Mouse (Mus musculus): Measurements from ENCODE around the gene Ldb2. TPM values are rescaled to one million over a fixed set of nuclear protein-coding genes. Genes with fewer than 3 reads are reported as not detected.
A peak's percentile ranks its signal among the peaks of the same experiment; 100 is the strongest.

Gene Ldb2
- polyA plus RNA-seq, 1 experiment from 2014 or later = 14.5 TPM

- no peak for ATAC-seq (ENCODE audit: extremely low read depth, insufficient number of reproducible peaks, low FRiP score, low TSS enrichment)
Measured at GRCm38 (mm10) chr5:44538687-44539086, 260.8 kb downstream of the Ldb2 start.

DNA sequence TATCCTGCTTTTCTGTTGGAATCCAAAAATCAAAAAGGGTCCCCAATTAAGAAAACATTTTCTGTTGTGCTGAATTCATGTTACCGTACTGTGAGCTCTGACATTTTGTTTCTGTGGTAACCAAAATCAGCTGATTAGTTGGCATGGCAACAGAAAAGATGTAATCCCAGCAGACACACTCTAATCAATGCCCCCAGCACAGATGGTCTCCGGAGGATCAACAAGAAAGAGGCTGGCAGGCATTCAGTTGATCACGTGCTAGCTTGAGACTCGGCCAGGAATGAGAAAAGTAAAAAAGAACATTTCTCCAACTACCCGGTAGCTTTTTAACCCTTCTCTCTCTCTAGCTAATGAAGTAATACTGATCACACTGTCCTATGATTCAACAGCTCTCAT lies 261.5 kb downstream of the Ldb2 start:
- ATAC-seq (ENCODE audit: extremely low read depth, insufficient number of reproducible peaks, low FRiP score, low TSS enrichment) = no peak
- Histone ChIP-seq H3K4me1 (no peaks in the 10 kb centered on the region), H3K9ac (no peak overlapping the region), H3K4me2 (no peak overlapping the region), H3K27ac (replicated peaks) (no peak overlapping the region), H3K9me3 (no peaks in the 10 kb centered on the region), H3K4me3 (no peak overlapping the region), H3K36me3 (no peaks in the 10 kb centered on the region), H3K27me3 (replicated peaks) (no peaks in the 10 kb centered on the region; the same call in 1 of the 2 replicates)
- 35% methylated on average over 5 of the region's 5 CpGs for WGBS

More at GRCm38 (mm10) chr5:44538687-44539086, 260.8 kb downstream of the Ldb2 start:
- no peak overlapping the region for H3K4me3 ChIP-seq
- H3K9me3 ChIP-seq = no peaks in the 10 kb centered on the region
- no peak overlapping the region for H3K27ac ChIP-seq (replicated peaks)
- H3K36me3 ChIP-seq = no peaks in the 10 kb centered on the region
- 75% methylated on average over 2 of the region's 2 CpGs for WGBS
- H3K4me1 ChIP-seq = no peaks in the 10 kb centered on the region
- H3K27me3 ChIP-seq (replicated peaks) = no peaks in the 10 kb centered on the region; the same call in 1 of the 2 replicates
- H3K4me2 ChIP-seq = no peak overlapping the region
- no peak overlapping the region for H3K9ac ChIP-seq

DNA sequence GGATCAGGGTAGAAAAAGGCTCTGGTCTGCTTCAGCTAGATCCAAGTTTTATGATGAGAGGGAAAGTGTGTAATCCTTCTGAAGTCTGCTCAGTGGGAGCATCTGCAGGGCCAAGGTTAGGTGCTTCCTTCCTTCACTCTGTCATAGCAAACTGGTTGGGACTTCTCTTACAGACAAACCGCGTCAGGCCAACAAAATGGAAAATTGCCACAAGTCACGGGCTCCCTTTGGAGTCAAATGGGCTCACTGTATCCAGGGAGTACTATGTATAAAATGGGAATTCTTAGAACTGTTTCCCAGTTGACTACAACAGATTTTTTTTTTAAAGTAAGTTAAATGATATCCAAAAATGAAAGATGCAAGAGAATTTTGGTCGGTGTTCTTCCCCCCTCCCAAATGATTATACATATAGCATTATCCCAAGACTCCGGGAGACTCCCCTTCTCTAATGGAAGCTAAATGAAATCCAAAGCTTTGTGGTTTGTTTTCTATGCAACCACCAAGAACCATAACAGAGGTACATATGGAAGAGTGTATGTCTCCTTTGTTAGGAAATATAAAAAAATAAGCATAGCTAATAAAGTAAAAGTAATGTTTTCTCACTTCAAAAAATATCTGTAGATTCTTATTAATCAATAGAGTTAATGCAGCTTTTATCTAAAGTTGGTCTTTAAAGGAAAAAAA lies 262.0 kb downstream of the Ldb2 start:
- 82% methylated on average over 5 of the region's 5 CpGs for WGBS
- ATAC-seq (ENCODE audit: extremely low read depth, insufficient number of reproducible peaks, low FRiP score, low TSS enrichment) = no peak
- H3K4me1 ChIP-seq = no peaks in the 10 kb centered on the region

GRCm38 (mm10) chr5:44529466-44529865 lies 270.0 kb downstream of the Ldb2 start:
- H3K36me3 ChIP-seq = no peaks in the 10 kb centered on the region
- WGBS = 52% methylated on average over 3 of the region's 3 CpGs
- no peak for ATAC-seq (ENCODE audit: extremely low read depth, insufficient number of reproducible peaks, low FRiP score, low TSS enrichment)

More for the DNA sequence above, 262.0 kb downstream of the Ldb2 start:
- Histone ChIP-seq H3K27ac (replicated peaks) (no peak overlapping the region), H3K36me3 (no peaks in the 10 kb centered on the region), H3K4me2 (no peak overlapping the region), H3K9ac (no peak overlapping the region), H3K4me3 (no peak overlapping the region), H3K9me3 (no peaks in the 10 kb centered on the region), H3K27me3 (replicated peaks) (no peaks in the 10 kb centered on the region; the same call in 1 of the 2 replicates)

GRCm38 (mm10) chr5:44529001-44529400 lies 270.5 kb downstream of the Ldb2 start:
- H3K9me3 ChIP-seq = no peaks in the 10 kb centered on the region
- WGBS = 37% methylated on average over 1 of the region's 1 CpGs
- ATAC-seq (ENCODE audit: extremely low read depth, insufficient number of reproducible peaks, low FRiP score, low TSS enrichment) = no peak

More at GRCm38 (mm10) chr5:44529466-44529865, 270.0 kb downstream of the Ldb2 start:
- Histone ChIP-seq H3K4me3 (no peak overlapping the region), H3K27me3 (replicated peaks) (peaks cover 12% of the 10 kb centered on the region; the same call in 1 of the 2 replicates), H3K4me1 (peaks cover 13% of the 10 kb centered on the region), H3K9me3 (no peaks in the 10 kb centered on the region), H3K9ac (no peak overlapping the region), H3K27ac (replicated peaks) (no peak overlapping the region), H3K4me2 (no peak overlapping the region)

DNA sequence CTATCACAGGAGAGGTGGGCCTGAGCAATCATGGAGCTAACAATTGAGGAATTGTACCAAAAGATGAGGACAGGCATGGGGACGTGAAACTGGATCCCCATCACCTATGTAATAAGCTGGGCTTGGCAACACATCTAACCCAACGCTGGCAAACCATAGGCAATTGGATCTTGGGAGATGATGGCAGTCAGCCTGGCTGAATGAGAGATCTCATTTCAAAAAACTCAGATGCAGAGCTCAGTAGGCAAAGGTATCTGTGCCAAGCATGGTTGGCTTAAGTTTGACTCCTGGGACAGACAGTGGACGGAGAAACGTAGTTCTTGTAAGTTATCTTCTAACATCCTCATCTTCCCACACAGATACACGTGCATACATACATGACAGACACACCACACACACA lies 294.3 kb downstream of the Ldb2 start:
- no peaks in the 10 kb centered on the region for H3K9me3 ChIP-seq
- ATAC-seq (ENCODE audit: extremely low read depth, insufficient number of reproducible peaks, low FRiP score, low TSS enrichment) = no peak
- no peak overlapping the region for H3K9ac ChIP-seq
- H3K4me1 ChIP-seq = no peaks in the 10 kb centered on the region
- no peak overlapping the region for H3K4me2 ChIP-seq
- H3K36me3 ChIP-seq = no peaks in the 10 kb centered on the region
- H3K27ac ChIP-seq (replicated peaks) = no peak overlapping the region
- no peak overlapping the region for H3K4me3 ChIP-seq
- 84% methylated on average over 5 of the region's 5 CpGs for WGBS
- no peaks in the 10 kb centered on the region for H3K27me3 ChIP-seq (replicated peaks)

More at GRCm38 (mm10) chr5:44529001-44529400, 270.5 kb downstream of the Ldb2 start:
- Histone ChIP-seq H3K27me3 (replicated peaks) (peaks cover 12% of the 10 kb centered on the region; the same call in 1 of the 2 replicates), H3K36me3 (no peaks in the 10 kb centered on the region), H3K4me1 (peaks cover 13% of the 10 kb centered on the region), H3K9ac (no peak overlapping the region), H3K4me2 (no peak overlapping the region), H3K27ac (replicated peaks) (no peak overlapping the region), H3K4me3 (no peak overlapping the region)

- Histone ChIP-seq H3K4me3 (no peak overlapping the region), H3K36me3 (no peaks in the 10 kb centered on the region), H3K9ac (no peak overlapping the region), H3K27me3 (replicated peaks) (no peaks in the 10 kb centered on the region), H3K4me2 (no peak overlapping the region), H3K27ac (replicated peaks) (no peak overlapping the region), H3K4me1 (no peaks in the 10 kb centered on the region), H3K9me3 (no peaks in the 10 kb centered on the region)
- WGBS = 55% methylated on average over 5 of the region's 5 CpGs
- ATAC-seq (ENCODE audit: extremely low read depth, insufficient number of reproducible peaks, low FRiP score, low TSS enrichment) = no peak
Measured at GRCm38 (mm10) chr5:44504786-44505185, 294.7 kb downstream of the Ldb2 start.

DNA sequence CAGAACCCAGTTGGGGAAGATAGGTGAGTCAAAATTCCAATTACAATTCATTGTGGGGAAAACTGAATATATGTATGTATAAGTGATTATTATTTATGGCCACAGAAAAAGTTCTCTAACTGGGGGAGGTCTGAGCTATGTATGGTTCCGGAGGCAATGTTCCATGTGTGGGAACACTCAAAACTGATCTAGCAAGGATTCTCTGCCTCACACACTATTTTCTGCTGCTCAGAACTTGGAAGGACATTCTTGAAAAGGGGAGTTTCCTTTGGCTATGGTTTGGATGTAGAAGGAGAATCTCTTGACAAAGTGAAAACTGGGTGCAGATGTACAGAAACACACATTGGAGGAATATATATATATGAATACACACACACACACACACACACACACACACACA lies 301.3 kb downstream of the Ldb2 start:
- H3K9me3 ChIP-seq = no peaks in the 10 kb centered on the region
- no peak overlapping the region for H3K4me3 ChIP-seq
- 0 out of 2 replicates have a peak, but pooled peaks cover 2% of the 10 kb centered on the region for H3K4me1 ChIP-seq
- H3K27ac ChIP-seq (replicated peaks) = no peak overlapping the region
- no peaks in the 10 kb centered on the region for H3K27me3 ChIP-seq (replicated peaks)
- H3K9ac ChIP-seq = no peak overlapping the region
- WGBS = 73% methylated on average over 1 of the region's 1 CpGs
- no peak for ATAC-seq (ENCODE audit: extremely low read depth, insufficient number of reproducible peaks, low FRiP score, low TSS enrichment)
- H3K4me2 ChIP-seq = no peak overlapping the region
- H3K36me3 ChIP-seq = no peaks in the 10 kb centered on the region

GRCm38 (mm10) chr5:44496854-44497253 lies 302.6 kb downstream of the Ldb2 start:
- H3K4me1 ChIP-seq = 0 out of 2 replicates have a peak, but pooled peaks cover 2% of the 10 kb centered on the region
- no peak for ATAC-seq (ENCODE audit: extremely low read depth, insufficient number of reproducible peaks, low FRiP score, low TSS enrichment)
- 0 out of 2 replicates have a peak, but pooled peaks cover 4% of the 10 kb centered on the region for H3K27me3 ChIP-seq (replicated peaks)
- 84% methylated on average over 3 of the region's 3 CpGs for WGBS
- H3K4me3 ChIP-seq = no peak overlapping the region
- no peaks in the 10 kb centered on the region for H3K9me3 ChIP-seq
- H3K36me3 ChIP-seq = no peaks in the 10 kb centered on the region
- no peak overlapping the region for H3K27ac ChIP-seq (replicated peaks)
- H3K9ac ChIP-seq = no peak overlapping the region
- H3K4me2 ChIP-seq = no peak overlapping the region

DNA sequence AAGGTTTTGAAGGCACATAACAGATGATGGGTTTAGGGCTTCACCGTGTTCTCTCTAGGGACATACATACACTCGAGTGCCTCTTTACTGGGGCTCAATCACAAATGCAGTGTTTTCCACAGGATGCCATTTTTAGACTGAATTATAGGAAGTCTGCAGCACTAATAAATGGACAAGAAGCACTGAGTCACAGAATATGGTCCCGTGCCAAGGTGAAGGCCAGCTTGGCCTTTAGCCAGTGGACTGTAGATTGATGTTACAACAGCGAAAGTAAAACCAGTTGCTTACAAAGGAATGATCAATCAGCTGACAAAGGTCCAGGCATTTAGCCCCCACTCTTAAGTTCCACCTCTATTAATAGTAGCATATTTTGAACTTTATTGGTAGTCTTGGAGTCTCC lies 304.4 kb downstream of the Ldb2 start:
- Histone ChIP-seq H3K4me2 (no peak overlapping the region), H3K9me3 (no peaks in the 10 kb centered on the region), H3K36me3 (no peaks in the 10 kb centered on the region), H3K27ac (replicated peaks) (peak overlapping the region; percentile 66), H3K27me3 (replicated peaks) (0 out of 2 replicates have a peak, but pooled peaks cover 4% of the 10 kb centered on the region), H3K4me1 (0 out of 2 replicates have a peak, but pooled peaks cover 2% of the 10 kb centered on the region), H3K4me3 (no peak overlapping the region), H3K9ac (no peak overlapping the region)
- no peak for ATAC-seq (ENCODE audit: extremely low read depth, insufficient number of reproducible peaks, low FRiP score, low TSS enrichment)
- WGBS = 55% methylated on average over 4 of the region's 4 CpGs

- Histone ChIP-seq H3K4me1 (0 out of 2 replicates have a peak, but pooled peaks cover 2% of the 10 kb centered on the region), H3K27ac (replicated peaks) (peak overlapping the region; percentile 66), H3K9me3 (no peaks in the 10 kb centered on the region), H3K27me3 (replicated peaks) (0 out of 2 replicates have a peak, but pooled peaks cover 4% of the 10 kb centered on the region), H3K4me3 (no peak overlapping the region), H3K9ac (no peak overlapping the region), H3K4me2 (peak overlapping the region; percentile 30), H3K36me3 (no peaks in the 10 kb centered on the region)
- no peak; the same call in 1 of the 2 replicates for ATAC-seq (ENCODE audit: extremely low read depth, insufficient number of reproducible peaks, low FRiP score, low TSS enrichment)
- 31% methylated on average over 9 of the region's 9 CpGs for WGBS
Measured at GRCm38 (mm10) chr5:44494133-44494532, 305.3 kb downstream of the Ldb2 start.

- no peak overlapping the region for H3K9ac ChIP-seq
- no peak overlapping the region for H3K27ac ChIP-seq (replicated peaks)
- H3K27me3 ChIP-seq (replicated peaks) = 0 out of 2 replicates have a peak, but pooled peaks cover 4% of the 10 kb centered on the region
- no peak for ATAC-seq (ENCODE audit: extremely low read depth, insufficient number of reproducible peaks, low FRiP score, low TSS enrichment)
- H3K4me2 ChIP-seq = no peak overlapping the region
- WGBS = 87% methylated on average over 1 of the region's 1 CpGs
- no peaks in the 10 kb centered on the region for H3K36me3 ChIP-seq
- H3K9me3 ChIP-seq = no peaks in the 10 kb centered on the region
- H3K4me3 ChIP-seq = no peak overlapping the region
- H3K4me1 ChIP-seq = 0 out of 2 replicates have a peak, but pooled peaks cover 2% of the 10 kb centered on the region
Measured at GRCm38 (mm10) chr5:44491526-44491925, 308.0 kb downstream of the Ldb2 start.
